In genomic region chr17:24210591-24210990, GRCm38 (mm10) we compare ENCODE assay signal across 10 mouse cellular contexts. TPM values are rescaled to one million over a fixed set of nuclear protein-coding genes. Genes with fewer than 3 reads are reported as not detected.
DNase-seq lines count a peak whose midpoint lies in the region; ATAC-seq and TF ChIP-seq lines count a peak whose summit lies in the region.
"Had no signal": no experiment of that assay in that cellular context is flagged by ENCODE, and none has a peak within 500 bp of the region (broad histone marks: within the 10 kb centered on the region; RNA-seq: fewer than 3 reads in every experiment).

No protein-coding gene starts in this region.

- no peak for DNase-seq in embryonic facial prominence, embryonic 14.5 days (ENCODE audit: low spot score)
- DNase-seq in spleen, postnatal 36 days (ENCODE audit: low spot score in 2 of 2): no peak
- no peak for DNase-seq in right cerebral cortex, postnatal 25 days
- DNase-seq: cerebellum, adult 11 months had no signal

- H3K27ac ChIP-seq in heart, embryonic 12.5 days (ENCODE audit: poor library complexity, severe bottlenecking): no peak overlapping the region
- H3K27ac ChIP-seq in heart, embryonic 11.5 days (ENCODE audit: low read depth, low read length): no peak overlapping the region
- peak overlapping the region; percentile 93 for H3K27ac ChIP-seq in embryonic facial prominence, embryonic 14.5 days (replicated peaks; ENCODE audit: low read depth, low read length)
- H3K27ac ChIP-seq in liver, embryonic 15.5 days (replicated peaks): no peak overlapping the region
- no peak overlapping the region for H3K27ac ChIP-seq in kidney, embryonic 16.5 days (ENCODE audit: low read length)

- 71% methylated on average over 3 of the region's 3 CpGs for whole genome bisulfite sequencing in heart, embryonic 12.5 days
- WGBS in heart, embryonic 11.5 days (ENCODE audit: insufficient replicate concordance): 56% methylated on average over 3 of the region's 3 CpGs
- WGBS in embryonic facial prominence, embryonic 14.5 days: 53% methylated on average over 3 of the region's 3 CpGs
- WGBS in liver, embryonic 15.5 days (ENCODE audit: insufficient replicate concordance): 57% methylated on average over 3 of the region's 3 CpGs
- 90% methylated on average over 3 of the region's 3 CpGs for WGBS in kidney, embryonic 16.5 days

- H3K4me2 ChIP-seq in heart, embryonic 12.5 days: peak overlapping the region; percentile 83
- H3K4me2 ChIP-seq in heart, embryonic 11.5 days: no peak overlapping the region
- peak overlapping the region; percentile 96; the same call in 1 of the 2 replicates for H3K4me2 ChIP-seq in embryonic facial prominence, embryonic 14.5 days (ENCODE audit: low read depth, low read length)
- H3K4me2 ChIP-seq in liver, embryonic 15.5 days: peak overlapping the region; percentile 100; the same call in 1 of the 2 replicates
- no peak overlapping the region for H3K4me2 ChIP-seq in kidney, embryonic 16.5 days (replicated peaks; ENCODE audit: low read depth, low read length)

- no peaks in the 10 kb centered on the region for H3K9me3 ChIP-seq in heart, embryonic 12.5 days (replicated peaks)
- H3K9me3 ChIP-seq in heart, embryonic 11.5 days (replicated peaks; ENCODE audit: control insufficient read depth, low read length): no peaks in the 10 kb centered on the region
- no peaks in the 10 kb centered on the region for H3K9me3 ChIP-seq in E14TG2a.4 (ENCODE audit: low read length)
- H3K9me3 ChIP-seq in embryonic facial prominence, embryonic 14.5 days (ENCODE audit: control insufficient read depth, low read length): no peaks in the 10 kb centered on the region
- H3K9me3 ChIP-seq in liver, embryonic 15.5 days (replicated peaks): no peaks in the 10 kb centered on the region
- H3K9me3 ChIP-seq in kidney, embryonic 16.5 days (ENCODE audit: low read length): no peaks in the 10 kb centered on the region

- H3K27me3 ChIP-seq in heart, embryonic 12.5 days (replicated peaks): peaks cover 27% of the 10 kb centered on the region
- peaks cover 32% of the 10 kb centered on the region for H3K27me3 ChIP-seq in heart, embryonic 11.5 days (ENCODE audit: control insufficient read depth, insufficient read depth, low read length)
- peaks cover 74% of the 10 kb centered on the region for H3K27me3 ChIP-seq in E14TG2a.4 (ENCODE audit: insufficient read depth, low read length)
- H3K27me3 ChIP-seq in embryonic facial prominence, embryonic 14.5 days (replicated peaks; ENCODE audit: control insufficient read depth, insufficient read depth, low read length): no peaks in the 10 kb centered on the region
- H3K27me3 ChIP-seq in liver, embryonic 15.5 days: peaks cover 64% of the 10 kb centered on the region
- peaks cover 15% of the 10 kb centered on the region for H3K27me3 ChIP-seq in kidney, embryonic 16.5 days (ENCODE audit: insufficient read depth, low read length)

- H3K4me1 ChIP-seq in heart, embryonic 12.5 days (replicated peaks): peaks cover 59% of the 10 kb centered on the region
- peaks cover 47% of the 10 kb centered on the region for H3K4me1 ChIP-seq in heart, embryonic 11.5 days (ENCODE audit: control insufficient read depth, insufficient read depth, low read length)
- peaks cover 74% of the 10 kb centered on the region for H3K4me1 ChIP-seq in E14TG2a.4 (replicated peaks; ENCODE audit: low read depth, low read length)
- peaks cover 61% of the 10 kb centered on the region for H3K4me1 ChIP-seq in embryonic facial prominence, embryonic 14.5 days (ENCODE audit: control insufficient read depth, insufficient read depth, low read length)
- peaks cover 80% of the 10 kb centered on the region for H3K4me1 ChIP-seq in liver, embryonic 15.5 days (replicated peaks)
- H3K4me1 ChIP-seq in kidney, embryonic 16.5 days (ENCODE audit: insufficient read depth, low read length): peaks cover 61% of the 10 kb centered on the region

- peaks cover 7% of the 10 kb centered on the region for H3K36me3 ChIP-seq in heart, embryonic 12.5 days
- H3K36me3 ChIP-seq in heart, embryonic 11.5 days (ENCODE audit: control insufficient read depth, insufficient read depth, low read length): peaks cover 6% of the 10 kb centered on the region; the same call in 1 of the 2 replicates
- H3K36me3 ChIP-seq in E14TG2a.4 (ENCODE audit: insufficient read depth, low read length): peaks cover 13% of the 10 kb centered on the region
- peaks cover 8% of the 10 kb centered on the region for H3K36me3 ChIP-seq in embryonic facial prominence, embryonic 14.5 days (ENCODE audit: control insufficient read depth, insufficient read depth, low read length)
- peaks cover 11% of the 10 kb centered on the region for H3K36me3 ChIP-seq in liver, embryonic 15.5 days (replicated peaks)
- peaks cover 1% of the 10 kb centered on the region for H3K36me3 ChIP-seq in kidney, embryonic 16.5 days (ENCODE audit: insufficient read depth, low read length)

- no peak for TF ChIP-seq CTCF in E14TG2a.4 (conservative IDR thresholded peaks at IDR 0.05; ENCODE audit: low read length)

- no peak overlapping the region for H3K4me3 ChIP-seq in heart, embryonic 12.5 days
- H3K4me3 ChIP-seq in heart, embryonic 11.5 days (ENCODE audit: low read depth, low read length): no peak overlapping the region
- H3K4me3 ChIP-seq in E14TG2a.4 (replicated peaks; ENCODE audit: low read length): peak overlapping the region; percentile 81; the same call in 1 of the 2 replicates
- no peak overlapping the region for H3K4me3 ChIP-seq in embryonic facial prominence, embryonic 14.5 days (ENCODE audit: low read depth, low read length)
- no peak overlapping the region for H3K4me3 ChIP-seq in liver, embryonic 15.5 days (replicated peaks)
- H3K4me3 ChIP-seq in kidney, embryonic 16.5 days (ENCODE audit: low read length): no peak overlapping the region

- no peak for ATAC-seq in heart, embryonic 12.5 days (ENCODE audit: insufficient number of reproducible peaks, low FRiP score)
- no peak for ATAC-seq in heart, embryonic 11.5 days (replicated peaks; ENCODE audit: insufficient number of reproducible peaks, low FRiP score, low TSS enrichment)
- ATAC-seq in embryonic facial prominence, embryonic 14.5 days (ENCODE audit: low read depth): no peak
- no peak for ATAC-seq in liver, embryonic 15.5 days (ENCODE audit: insufficient read depth)
- no peak for ATAC-seq in kidney, embryonic 16.5 days (ENCODE audit: low FRiP score, low TSS enrichment)
- ATAC-seq: lung, postnatal 0 days had no signal

- peak overlapping the region; percentile 11; the same call in 1 of the 2 replicates for H3K9ac ChIP-seq in heart, embryonic 12.5 days
- no peak overlapping the region for H3K9ac ChIP-seq in heart, embryonic 11.5 days (ENCODE audit: low read depth, low read length)
- H3K9ac ChIP-seq in embryonic facial prominence, embryonic 14.5 days (ENCODE audit: low read depth, low read length): no peak overlapping the region
- peak overlapping the region; percentile 14; the same call in 1 of the 2 replicates for H3K9ac ChIP-seq in liver, embryonic 15.5 days
- H3K9ac ChIP-seq in kidney, embryonic 16.5 days (replicated peaks; ENCODE audit: low read length): no peak overlapping the region

RNA-seq across cellular contexts. Expression of gene Ntn3, which starts 1.3 kb away (rescaled TPM):
- polyA plus RNA-seq in heart, embryonic 12.5 days (2016; fragmentation: Nextera tagmentation; extraction: Ambion mirVana): 2.0 and 2.6 TPM in 2 replicates
- 2.0 TPM in 2 replicates for polyA plus RNA-seq in heart, embryonic 11.5 days (2014; fragmentation: Nextera tagmentation; extraction: Ambion mirVana)
- polyA plus RNA-seq in embryonic facial prominence, embryonic 14.5 days (2014; fragmentation: Nextera tagmentation; extraction: Ambion mirVana): 9.6 and 10.7 TPM in 2 replicates
- 1.1 and 1.2 TPM in 2 replicates for polyA plus RNA-seq in liver, embryonic 15.5 days (2015; fragmentation: Nextera tagmentation; extraction: Ambion mirVana)
- 4.3 and 4.8 TPM in 2 replicates for polyA plus RNA-seq in kidney, embryonic 16.5 days (2015; fragmentation: Nextera tagmentation; extraction: Ambion mirVana)

RNA-seq across cellular contexts. Expression of gene Tbc1d24, which starts 5.2 kb away (rescaled TPM):
- 5.1 and 5.3 TPM in 2 replicates for polyA plus RNA-seq in heart, embryonic 12.5 days (2016; fragmentation: Nextera tagmentation; extraction: Ambion mirVana)
- polyA plus RNA-seq in heart, embryonic 11.5 days (2014; fragmentation: Nextera tagmentation; extraction: Ambion mirVana): 4.0 and 5.2 TPM in 2 replicates
- polyA plus RNA-seq in embryonic facial prominence, embryonic 14.5 days (2014; fragmentation: Nextera tagmentation; extraction: Ambion mirVana): 4.6 and 6.4 TPM in 2 replicates
- polyA plus RNA-seq in liver, embryonic 15.5 days (2015; fragmentation: Nextera tagmentation; extraction: Ambion mirVana): 6.6 and 7.9 TPM in 2 replicates
- 5.6 and 6.2 TPM in 2 replicates for polyA plus RNA-seq in kidney, embryonic 16.5 days (2015; fragmentation: Nextera tagmentation; extraction: Ambion mirVana)

RNA-seq across cellular contexts. Expression of gene Tedc2, which starts 10.1 kb away (rescaled TPM):
- 6.0 and 7.5 TPM in 2 replicates for polyA plus RNA-seq in heart, embryonic 12.5 days (2016; fragmentation: Nextera tagmentation; extraction: Ambion mirVana)
- polyA plus RNA-seq in heart, embryonic 11.5 days (2014; fragmentation: Nextera tagmentation; extraction: Ambion mirVana): 7.0 and 7.6 TPM in 2 replicates
- polyA plus RNA-seq in embryonic facial prominence, embryonic 14.5 days (2014; fragmentation: Nextera tagmentation; extraction: Ambion mirVana): 9.2 and 9.9 TPM in 2 replicates
- 8.2 and 9.6 TPM in 2 replicates for polyA plus RNA-seq in liver, embryonic 15.5 days (2015; fragmentation: Nextera tagmentation; extraction: Ambion mirVana)
- 12.2 and 13.4 TPM in 2 replicates for polyA plus RNA-seq in kidney, embryonic 16.5 days (2015; fragmentation: Nextera tagmentation; extraction: Ambion mirVana)

RNA-seq across cellular contexts. Expression of gene Ccnf, which starts 40.7 kb away (rescaled TPM):
- polyA plus RNA-seq in heart, embryonic 12.5 days (2016; fragmentation: Nextera tagmentation; extraction: Ambion mirVana): 49.4 and 55.8 TPM in 2 replicates
- polyA plus RNA-seq in heart, embryonic 11.5 days (2014; fragmentation: Nextera tagmentation; extraction: Ambion mirVana): 47.4 and 55.2 TPM in 2 replicates
- 42.2 and 48.1 TPM in 2 replicates for polyA plus RNA-seq in embryonic facial prominence, embryonic 14.5 days (2014; fragmentation: Nextera tagmentation; extraction: Ambion mirVana)
- polyA plus RNA-seq in liver, embryonic 15.5 days (2015; fragmentation: Nextera tagmentation; extraction: Ambion mirVana): 71.5 and 75.6 TPM in 2 replicates
- 69.2 and 73.5 TPM in 2 replicates for polyA plus RNA-seq in kidney, embryonic 16.5 days (2015; fragmentation: Nextera tagmentation; extraction: Ambion mirVana)

RNA-seq across cellular contexts. Expression of gene Atp6v0c, which starts 41.1 kb away (rescaled TPM):
- polyA plus RNA-seq in heart, embryonic 12.5 days (2016; fragmentation: Nextera tagmentation; extraction: Ambion mirVana): 534 and 535 TPM in 2 replicates
- 552 and 561 TPM in 2 replicates for polyA plus RNA-seq in heart, embryonic 11.5 days (2014; fragmentation: Nextera tagmentation; extraction: Ambion mirVana)
- polyA plus RNA-seq in embryonic facial prominence, embryonic 14.5 days (2014; fragmentation: Nextera tagmentation; extraction: Ambion mirVana): 573 and 574 TPM in 2 replicates
- polyA plus RNA-seq in liver, embryonic 15.5 days (2015; fragmentation: Nextera tagmentation; extraction: Ambion mirVana): 362 and 405 TPM in 2 replicates
- polyA plus RNA-seq in kidney, embryonic 16.5 days (2015; fragmentation: Nextera tagmentation; extraction: Ambion mirVana): 695 and 701 TPM in 2 replicates

Comparison
In these comparisons a context has a peak if more than half of its experiments do, and no peak if none do; other contexts are left out.
1. H3K4me2 ChIP-seq: peak in heart, embryonic 12.5 days (single experiment), embryonic facial prominence, embryonic 14.5 days (single experiment) and liver, embryonic 15.5 days (single experiment); none in heart, embryonic 11.5 days (single experiment) and kidney, embryonic 16.5 days (single experiment).
2. H3K9ac ChIP-seq: peak in heart, embryonic 12.5 days (single experiment) and liver, embryonic 15.5 days (single experiment); none in heart, embryonic 11.5 days (single experiment), embryonic facial prominence, embryonic 14.5 days (single experiment) and kidney, embryonic 16.5 days (single experiment).